Mouse (Mus musculus): ENCODE data around the gene Bcl9. TPM values are rescaled to one million over a fixed set of nuclear protein-coding genes. Genes with fewer than 3 reads are reported as not detected.

The Bcl9 gene
- total and polyA plus RNA-seq, 3 experiments, result 7.0 to 38.5 (median 18.4) TPM

DNA sequence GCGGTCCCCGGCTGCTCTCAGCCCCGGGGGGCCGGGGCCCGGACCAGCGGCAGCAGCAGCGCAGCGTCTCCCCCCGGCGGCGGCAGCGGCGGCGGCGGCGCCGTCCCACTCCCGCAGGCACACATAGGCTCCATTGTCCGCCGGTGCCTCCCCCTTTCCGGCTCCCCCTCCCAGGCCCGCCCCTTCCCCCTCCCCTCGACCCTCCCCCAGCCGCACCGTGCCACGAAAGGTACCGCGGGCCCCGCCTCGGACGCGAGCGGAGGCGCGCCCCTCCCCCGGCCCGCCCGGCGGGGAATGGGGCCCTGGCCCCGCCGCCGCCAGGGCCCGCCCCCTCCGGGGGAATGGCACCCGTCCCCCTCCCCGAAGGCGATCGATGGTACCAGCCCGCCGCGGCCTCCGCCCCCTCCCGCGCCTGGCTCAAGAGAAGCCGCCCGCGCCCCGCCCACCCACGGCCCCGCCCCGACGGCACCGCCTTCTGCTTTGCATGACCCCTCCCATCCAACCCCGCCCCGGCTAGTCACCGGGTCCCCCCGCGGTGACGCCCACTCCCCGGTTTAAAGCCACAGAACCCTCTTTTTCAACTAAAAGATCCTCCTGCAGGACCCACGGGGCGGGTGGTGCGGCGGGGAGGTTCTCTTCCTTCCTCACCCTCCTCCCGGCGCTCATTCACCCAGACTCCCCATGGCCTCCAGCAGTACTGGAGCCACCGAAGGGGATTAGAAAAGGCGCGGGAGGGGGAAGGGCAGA is 70.3 kb downstream of the Bcl9 start:
- H3K27me3 ChIP-seq (ENCODE audit: insufficient read depth, low read length), result peaks cover 19% of the 10 kb centered on the region
- peak; percentile 90 for ATAC-seq (ENCODE audit: extremely low read depth, insufficient number of reproducible peaks, low FRiP score, poor library complexity, severe bottlenecking)
- TF ChIP-seq TAL1 (conservative IDR thresholded peaks at IDR 0.05; ENCODE audit: low read depth, low read length) (no peak), POLR2AphosphoS5 (IDR thresholded peaks at IDR 0.05; ENCODE audit: insufficient replicate concordance, low read depth, low read length) (no peak), GATA2 (IDR thresholded peaks at IDR 0.05; ENCODE audit: borderline replicate concordance, low read depth, low read length) (no peak), GATA1 (IDR thresholded peaks at IDR 0.05; ENCODE audit: borderline replicate concordance, low read length) (no peak), CTCF (IDR thresholded peaks at IDR 0.05; ENCODE audit: low read depth, low read length) (no peak)
- H3K4me1 ChIP-seq (ENCODE audit: insufficient read depth, low read depth, low read length), result peaks cover 26% of the 10 kb centered on the region
- H3K4me3 ChIP-seq (ENCODE audit: low read depth, low read length), result peak overlapping the region; percentile 75
- H3K9me3 ChIP-seq (replicated peaks), result no peaks in the 10 kb centered on the region
- peak; percentile 92 for DNase-seq (ENCODE audit: low spot score)
- H3K36me3 ChIP-seq (replicated peaks), result peaks cover 12% of the 10 kb centered on the region

GRCm38 (mm10) chr3:97226719-97227118 is 71.0 kb downstream of the Bcl9 start:
- TF ChIP-seq GATA2 (IDR thresholded peaks at IDR 0.05; ENCODE audit: borderline replicate concordance, low read depth, low read length), result no peak
- TF ChIP-seq POLR2AphosphoS5 (IDR thresholded peaks at IDR 0.05; ENCODE audit: insufficient replicate concordance, low read depth, low read length), result no peak
- H3K4me1 ChIP-seq (ENCODE audit: insufficient read depth, low read depth, low read length), result peaks cover 19% of the 10 kb centered on the region
- H3K4me3 ChIP-seq (ENCODE audit: low read depth, low read length), result peak overlapping the region; percentile 75
- DNase-seq (ENCODE audit: low spot score) (peak; percentile 10), ATAC-seq (ENCODE audit: extremely low read depth, insufficient number of reproducible peaks, low FRiP score, poor library complexity, severe bottlenecking) (no peak)
- no peaks in the 10 kb centered on the region for H3K9me3 ChIP-seq (replicated peaks)
- peaks cover 18% of the 10 kb centered on the region for H3K36me3 ChIP-seq (replicated peaks)
- peaks cover 12% of the 10 kb centered on the region for H3K27me3 ChIP-seq (ENCODE audit: insufficient read depth, low read length)

DNA sequence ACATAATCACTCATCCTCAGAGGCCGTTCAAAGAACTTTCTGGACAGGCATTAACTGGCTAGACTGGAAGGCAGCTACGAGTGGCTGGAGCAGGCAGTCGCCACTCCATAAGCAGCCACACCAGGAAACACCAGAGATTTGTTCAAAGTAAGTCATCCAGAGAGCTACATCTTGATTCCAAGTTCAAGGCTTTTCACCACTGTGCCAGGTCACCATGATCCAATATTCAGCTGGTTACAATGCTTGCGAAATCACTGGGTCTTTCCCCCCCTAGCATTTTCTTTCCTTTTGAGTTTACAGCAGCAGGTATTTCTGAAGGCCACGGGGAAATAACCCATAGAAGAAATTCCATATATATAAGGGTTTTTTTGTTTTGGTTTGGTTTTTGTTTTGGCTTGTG is 72.5 kb downstream of the Bcl9 start:
- Histone ChIP-seq H3K36me3 (replicated peaks) (peaks cover 33% of the 10 kb centered on the region), H3K27me3 (ENCODE audit: insufficient read depth, low read length) (peaks cover 5% of the 10 kb centered on the region; the same call in 1 of the 2 replicates), H3K4me3 (ENCODE audit: low read depth, low read length) (no peak overlapping the region), H3K4me1 (ENCODE audit: insufficient read depth, low read depth, low read length) (peaks cover 19% of the 10 kb centered on the region), H3K9me3 (replicated peaks) (no peaks in the 10 kb centered on the region)
- DNase-seq (ENCODE audit: low spot score) (no peak), ATAC-seq (ENCODE audit: extremely low read depth, insufficient number of reproducible peaks, low FRiP score, poor library complexity, severe bottlenecking) (no peak)
- TF ChIP-seq POLR2AphosphoS5 (IDR thresholded peaks at IDR 0.05; ENCODE audit: insufficient replicate concordance, low read depth, low read length) (no peak), GATA2 (IDR thresholded peaks at IDR 0.05; ENCODE audit: borderline replicate concordance, low read depth, low read length) (no peak), CTCF (IDR thresholded peaks at IDR 0.05; ENCODE audit: low read depth, low read length) (no peak), TAL1 (conservative IDR thresholded peaks at IDR 0.05; ENCODE audit: low read depth, low read length) (no peak), GATA1 (IDR thresholded peaks at IDR 0.05; ENCODE audit: borderline replicate concordance, low read length) (no peak)

DNA sequence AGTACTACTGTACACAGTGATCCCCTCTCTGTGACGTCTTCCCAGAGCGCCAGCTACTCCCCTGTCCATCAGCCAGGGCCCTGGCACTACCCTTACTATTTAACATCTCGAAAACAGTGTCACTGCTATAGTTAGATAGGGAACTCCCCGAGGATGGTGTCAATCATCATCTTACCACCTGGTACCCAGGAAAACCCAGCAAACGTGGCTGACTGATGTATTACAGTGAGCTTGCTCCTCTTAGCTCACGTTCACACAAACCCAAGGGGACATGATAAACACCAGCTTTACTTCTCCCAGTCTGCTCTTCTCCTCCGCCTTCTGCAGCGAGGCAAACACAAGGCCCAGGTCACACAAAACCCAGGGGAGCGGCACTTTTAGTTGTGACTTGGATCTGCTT is 74.5 kb downstream of the Bcl9 start:
- H3K4me1 ChIP-seq (ENCODE audit: insufficient read depth, low read depth, low read length), result peaks cover 16% of the 10 kb centered on the region
- ATAC-seq (ENCODE audit: extremely low read depth, insufficient number of reproducible peaks, low FRiP score, poor library complexity, severe bottlenecking) (no peak), DNase-seq (ENCODE audit: low spot score) (no peak)
- no peak for TF ChIP-seq TAL1 (conservative IDR thresholded peaks at IDR 0.05; ENCODE audit: low read depth, low read length)
- TF ChIP-seq GATA1 (IDR thresholded peaks at IDR 0.05; ENCODE audit: borderline replicate concordance, low read length), result no peak
- no peak for TF ChIP-seq GATA2 (IDR thresholded peaks at IDR 0.05; ENCODE audit: borderline replicate concordance, low read depth, low read length)
- TF ChIP-seq POLR2AphosphoS5 (IDR thresholded peaks at IDR 0.05; ENCODE audit: insufficient replicate concordance, low read depth, low read length), result no peak
- no peak for TF ChIP-seq CTCF (IDR thresholded peaks at IDR 0.05; ENCODE audit: low read depth, low read length)
- H3K27me3 ChIP-seq (ENCODE audit: insufficient read depth, low read length), result no peaks in the 10 kb centered on the region
- no peaks in the 10 kb centered on the region for H3K9me3 ChIP-seq (replicated peaks)
- H3K4me3 ChIP-seq (ENCODE audit: low read depth, low read length), result no peak overlapping the region
- peaks cover 49% of the 10 kb centered on the region for H3K36me3 ChIP-seq (replicated peaks)

DNA sequence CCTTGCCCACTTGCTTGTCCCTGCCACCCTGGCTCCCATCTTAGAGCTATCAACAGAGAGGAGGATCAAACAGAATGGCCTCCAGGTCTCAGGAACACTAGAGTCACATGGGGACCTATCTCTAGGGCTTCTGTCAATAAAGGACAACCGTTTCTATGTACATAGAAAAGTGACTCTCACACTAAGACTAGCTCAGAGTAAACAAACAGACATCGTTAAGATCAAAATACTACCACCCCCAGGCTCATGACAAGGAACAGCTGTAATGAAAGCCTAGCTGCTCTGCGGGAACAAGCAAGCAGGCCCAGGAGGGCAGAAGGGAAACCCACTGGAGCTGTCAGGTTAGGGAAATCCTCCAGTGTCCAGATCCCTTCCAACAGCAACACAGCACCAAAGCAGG is 82.2 kb downstream of the Bcl9 start:
- DNase-seq (ENCODE audit: low spot score), result no peak
- no peak for ATAC-seq (ENCODE audit: extremely low read depth, insufficient number of reproducible peaks, low FRiP score, poor library complexity, severe bottlenecking)
- no peaks in the 10 kb centered on the region for H3K27me3 ChIP-seq (ENCODE audit: insufficient read depth, low read length)
- peaks cover 74% of the 10 kb centered on the region for H3K36me3 ChIP-seq (replicated peaks)
- peaks cover 14% of the 10 kb centered on the region for H3K4me1 ChIP-seq (ENCODE audit: insufficient read depth, low read depth, low read length)
- no peaks in the 10 kb centered on the region for H3K9me3 ChIP-seq (replicated peaks)
- TF ChIP-seq TAL1 (conservative IDR thresholded peaks at IDR 0.05; ENCODE audit: low read depth, low read length) (no peak), GATA2 (IDR thresholded peaks at IDR 0.05; ENCODE audit: borderline replicate concordance, low read depth, low read length) (no peak), CTCF (IDR thresholded peaks at IDR 0.05; ENCODE audit: low read depth, low read length) (no peak), GATA1 (IDR thresholded peaks at IDR 0.05; ENCODE audit: borderline replicate concordance, low read length) (no peak), POLR2AphosphoS5 (IDR thresholded peaks at IDR 0.05; ENCODE audit: insufficient replicate concordance, low read depth, low read length) (no peak)
- H3K4me3 ChIP-seq (ENCODE audit: low read depth, low read length), result no peak overlapping the region

DNA sequence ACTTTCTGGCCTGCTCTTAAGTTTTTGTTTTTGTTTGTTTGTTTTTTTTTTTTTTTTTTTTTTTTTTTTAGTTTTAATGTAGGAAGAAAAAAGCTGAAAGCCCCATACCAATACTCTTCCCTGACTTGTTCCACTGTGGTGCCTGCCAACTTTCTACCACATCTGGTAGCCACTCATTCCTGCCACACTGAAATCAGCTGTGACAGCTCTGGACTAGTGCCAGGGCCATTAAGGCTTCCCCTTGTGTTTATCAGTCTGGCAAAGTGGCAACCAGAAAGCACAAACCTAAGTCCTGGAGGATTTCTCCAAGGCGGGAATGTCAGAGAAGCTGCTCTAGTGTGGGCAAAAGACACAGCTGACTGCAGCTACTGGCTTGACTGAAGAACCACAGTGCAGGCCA is 83.3 kb downstream of the Bcl9 start:
- DNase-seq (ENCODE audit: low spot score) (no peak), ATAC-seq (ENCODE audit: extremely low read depth, insufficient number of reproducible peaks, low FRiP score, poor library complexity, severe bottlenecking) (no peak)
- TF ChIP-seq TAL1 (conservative IDR thresholded peaks at IDR 0.05; ENCODE audit: low read depth, low read length), result no peak
- no peak for TF ChIP-seq GATA1 (IDR thresholded peaks at IDR 0.05; ENCODE audit: borderline replicate concordance, low read length)
- no peak for TF ChIP-seq GATA2 (IDR thresholded peaks at IDR 0.05; ENCODE audit: borderline replicate concordance, low read depth, low read length)
- H3K4me1 ChIP-seq (ENCODE audit: insufficient read depth, low read depth, low read length), result peaks cover 14% of the 10 kb centered on the region
- no peak overlapping the region for H3K4me3 ChIP-seq (ENCODE audit: low read depth, low read length)
- peaks cover 74% of the 10 kb centered on the region for H3K36me3 ChIP-seq (replicated peaks)
- no peaks in the 10 kb centered on the region for H3K27me3 ChIP-seq (ENCODE audit: insufficient read depth, low read length)
- H3K9me3 ChIP-seq (replicated peaks), result no peaks in the 10 kb centered on the region
